Mouse (Mus musculus) hindbrain, embryonic 10.5 days (tissue): Measurements from ENCODE around the gene Srrm2. TPM values are rescaled to one million over a fixed set of nuclear protein-coding genes. Genes with fewer than 3 reads are reported as not detected.

Experiments
- DNase-seq: peaks from one replicate; pipeline ENCODE4 v3.0.0-alpha.2; 2017; ENCODE audit warnings: low spot score
- H3K27ac ChIP-seq: fragments of 300-500 bp; sonication (generic); 2 replicates; pipeline ENCODE4 v1.5.1; 2016; ENCODE audit warnings: mild to moderate bottlenecking, moderate library complexity
- H3K27me3 ChIP-seq: fragments of 300-500 bp; sonication (generic); 2 replicates; pipeline ENCODE4 v1.6.1; 2016; ENCODE audit warnings: mild to moderate bottlenecking; ENCODE audit not compliant: poor library complexity, insufficient read depth, severe bottlenecking
- H3K36me3 ChIP-seq: fragments of 300-500 bp; sonication (generic); 2 replicates; pipeline ENCODE4 v1.6.1; 2016; ENCODE audit warnings: mild to moderate bottlenecking, moderate library complexity
- H3K4me1 ChIP-seq: fragments of 300-500 bp; sonication (generic); replicated peaks from 2 replicates; pipeline ENCODE4 v1.6.1; 2016; ENCODE audit warnings: mild to moderate bottlenecking
- H3K4me3 ChIP-seq: fragments of 300-500 bp; sonication (generic); 2 replicates; pipeline ENCODE4 v1.5.1; 2016; ENCODE audit warnings: mild to moderate bottlenecking, moderate library complexity
- H3K9me3 ChIP-seq: fragments of 300-500 bp; sonication (generic); 2 replicates; pipeline ENCODE4 v1.6.1; 2016; ENCODE audit warnings: mild to moderate bottlenecking, moderate library complexity
- WGBS: fragments of 180-500 bp; shearing (Covaris S2); methylation state at CpG from one replicate; pipeline ENCODE4 v1.1.7; 2016; 5-methylcytosine and 5-hydroxymethylcytosine counted together
- polyA plus RNA-seq: library from polyadenylated mRNA; unstranded; fragments of >200 nt; fragmentation: Nextera tagmentation; extraction: Ambion mirVana; gene quantifications from 2 replicates; pipeline ENCODE4 v1.2.1, GENCODE M21; 2016

Gene Srrm2
- polyA plus RNA-seq, 1 experiment from 2014 or later, result 570 TPM

- Histone ChIP-seq H3K27ac (no peak overlapping the region), H3K36me3 (peaks cover 3% of the 10 kb centered on the region; the same call in 1 of the 2 replicates), H3K4me3 (no peak overlapping the region), H3K4me1 (peaks cover 6% of the 10 kb centered on the region), H3K27me3 (no peaks in the 10 kb centered on the region), H3K9me3 (no peaks in the 10 kb centered on the region)
- WGBS, result 76% methylated on average over 7 of the region's 7 CpGs
- no peak for DNase-seq
Observed at GRCm38 (mm10) chr17:23797316-23797715, 7.0 kb downstream of the Srrm2 start.

- no peak overlapping the region for H3K4me3 ChIP-seq
- H3K27ac ChIP-seq, result peak overlapping the region; percentile 45; the same call in 1 of the 2 replicates
- 93% methylated on average over 10 of the region's 10 CpGs for WGBS
- DNase-seq, result no peak
- H3K27me3 ChIP-seq, result no peaks in the 10 kb centered on the region
- peaks cover 5% of the 10 kb centered on the region for H3K36me3 ChIP-seq
- no peaks in the 10 kb centered on the region for H3K9me3 ChIP-seq
- H3K4me1 ChIP-seq, result peaks cover 31% of the 10 kb centered on the region
Observed at GRCm38 (mm10) chr17:23801627-23802026, 11.3 kb downstream of the Srrm2 start.

GRCm38 (mm10) chr17:23802746-23803365, 12.5 kb downstream of the Srrm2 start:
- peak overlapping the region; percentile 98 for H3K27ac ChIP-seq
- H3K4me1 ChIP-seq, result peaks cover 37% of the 10 kb centered on the region

GRCm38 (mm10) chr17:23803366-23804041, 13.2 kb downstream of the Srrm2 start:
- H3K27me3 ChIP-seq, result no peaks in the 10 kb centered on the region
- H3K4me1 ChIP-seq, result peaks cover 37% of the 10 kb centered on the region
- WGBS, result under 1% methylated on average over 83 of the region's 83 CpGs
- H3K9me3 ChIP-seq, result no peaks in the 10 kb centered on the region
- DNase-seq, result peak; percentile 87
- peaks cover 20% of the 10 kb centered on the region for H3K36me3 ChIP-seq
- peak overlapping the region; percentile 98 for H3K27ac ChIP-seq
- peak overlapping the region; percentile 99 for H3K4me3 ChIP-seq

More at GRCm38 (mm10) chr17:23802746-23803365, 12.5 kb downstream of the Srrm2 start:
- no peaks in the 10 kb centered on the region for H3K27me3 ChIP-seq
- H3K36me3 ChIP-seq, result peaks cover 15% of the 10 kb centered on the region
- H3K9me3 ChIP-seq, result no peaks in the 10 kb centered on the region
- H3K4me3 ChIP-seq, result peak overlapping the region; percentile 99
- WGBS, result under 1% methylated on average over 60 of the region's 60 CpGs
- peak; percentile 97 for DNase-seq

- Histone ChIP-seq H3K4me3 (peak overlapping the region; percentile 99), H3K27ac (peak overlapping the region; percentile 98), H3K27me3 (no peaks in the 10 kb centered on the region), H3K36me3 (peaks cover 31% of the 10 kb centered on the region), H3K4me1 (peaks cover 37% of the 10 kb centered on the region), H3K9me3 (no peaks in the 10 kb centered on the region)
- 13% methylated on average over 8 of the region's 8 CpGs for WGBS
- DNase-seq, result no peak
Observed at GRCm38 (mm10) chr17:23804426-23805085, 14.2 kb downstream of the Srrm2 start.

- Histone ChIP-seq H3K27me3 (no peaks in the 10 kb centered on the region), H3K4me1 (peaks cover 33% of the 10 kb centered on the region), H3K9me3 (no peaks in the 10 kb centered on the region), H3K36me3 (peaks cover 54% of the 10 kb centered on the region), H3K27ac (no peak overlapping the region), H3K4me3 (peak overlapping the region; percentile 99; the same call in 1 of the 2 replicates)
- no peak for DNase-seq
- 84% methylated on average over 25 of the region's 25 CpGs for WGBS
Observed at GRCm38 (mm10) chr17:23806867-23807266, 16.5 kb downstream of the Srrm2 start.

GRCm38 (mm10) chr17:23807918-23808317, 17.6 kb downstream of the Srrm2 start:
- peaks cover 27% of the 10 kb centered on the region for H3K4me1 ChIP-seq
- H3K4me3 ChIP-seq, result no peak overlapping the region
- 90% methylated on average over 3 of the region's 3 CpGs for WGBS
- no peak overlapping the region for H3K27ac ChIP-seq
- H3K36me3 ChIP-seq, result peaks cover 64% of the 10 kb centered on the region
- H3K27me3 ChIP-seq, result no peaks in the 10 kb centered on the region
- no peaks in the 10 kb centered on the region for H3K9me3 ChIP-seq
- no peak for DNase-seq

GRCm38 (mm10) chr17:23815641-23816040, 25.3 kb downstream of the Srrm2 start:
- Histone ChIP-seq H3K36me3 (peaks cover 100% of the 10 kb centered on the region), H3K27me3 (no peaks in the 10 kb centered on the region), H3K27ac (no peak overlapping the region), H3K9me3 (peaks cover 46% of the 10 kb centered on the region), H3K4me3 (no peak overlapping the region; the same call in 1 of the 2 replicates), H3K4me1 (no peaks in the 10 kb centered on the region)
- 98% methylated on average over 16 of the region's 16 CpGs for WGBS
- DNase-seq, result no peak

- H3K27me3 ChIP-seq, result no peaks in the 10 kb centered on the region
- peaks cover 100% of the 10 kb centered on the region for H3K36me3 ChIP-seq
- WGBS, result 96% methylated on average over 8 of the region's 8 CpGs
- no peaks in the 10 kb centered on the region for H3K4me1 ChIP-seq
- peaks cover 48% of the 10 kb centered on the region for H3K9me3 ChIP-seq
- DNase-seq, result no peak
- no peak overlapping the region for H3K27ac ChIP-seq
- no peak overlapping the region for H3K4me3 ChIP-seq
Observed at GRCm38 (mm10) chr17:23818579-23818978, 28.2 kb downstream of the Srrm2 start.

- Histone ChIP-seq H3K36me3 (peaks cover 100% of the 10 kb centered on the region), H3K4me1 (no peaks in the 10 kb centered on the region), H3K9me3 (peaks cover 48% of the 10 kb centered on the region), H3K27me3 (no peaks in the 10 kb centered on the region), H3K4me3 (no peak overlapping the region), H3K27ac (no peak overlapping the region)
- 97% methylated on average over 25 of the region's 25 CpGs for WGBS
- DNase-seq, result no peak
Observed at GRCm38 (mm10) chr17:23819235-23819634, 28.9 kb downstream of the Srrm2 start.

- 97% methylated on average over 5 of the region's 5 CpGs for WGBS
Observed at GRCm38 (mm10) chr17:23820731-23821130, 30.4 kb downstream of the Srrm2 start.

GRCm38 (mm10) chr17:23822094-23822493, 31.8 kb downstream of the Srrm2 start:
- peaks cover 100% of the 10 kb centered on the region for H3K36me3 ChIP-seq
- H3K9me3 ChIP-seq, result peaks cover 28% of the 10 kb centered on the region
- H3K27me3 ChIP-seq, result no peaks in the 10 kb centered on the region
- no peak overlapping the region for H3K27ac ChIP-seq
- WGBS, result 86% methylated on average over 6 of the region's 6 CpGs
- H3K4me1 ChIP-seq, result peaks cover 5% of the 10 kb centered on the region
- DNase-seq, result no peak
- H3K4me3 ChIP-seq, result no peak overlapping the region

More at GRCm38 (mm10) chr17:23820731-23821130, 30.4 kb downstream of the Srrm2 start:
- Histone ChIP-seq H3K4me1 (no peaks in the 10 kb centered on the region), H3K36me3 (peaks cover 100% of the 10 kb centered on the region), H3K27me3 (no peaks in the 10 kb centered on the region), H3K4me3 (no peak overlapping the region), H3K9me3 (peaks cover 40% of the 10 kb centered on the region), H3K27ac (no peak overlapping the region)
- DNase-seq, result no peak

- Histone ChIP-seq H3K27me3 (no peaks in the 10 kb centered on the region), H3K4me3 (no peak overlapping the region), H3K4me1 (peaks cover 14% of the 10 kb centered on the region), H3K9me3 (peaks cover 22% of the 10 kb centered on the region), H3K36me3 (peaks cover 94% of the 10 kb centered on the region), H3K27ac (no peak overlapping the region)
- no peak for DNase-seq
- 89% methylated on average over 16 of the region's 16 CpGs for WGBS
Observed at GRCm38 (mm10) chr17:23823018-23823417, 32.7 kb downstream of the Srrm2 start.
